Mouse (Mus musculus): ENCODE measurements around the gene Alms1. TPM values are rescaled to one million over a fixed set of nuclear protein-coding genes. Genes with fewer than 3 reads are reported as not detected.
"Not testable (repeated sequence)": the region's sequence is repeated elsewhere in the genome, so short reads cannot be mapped to it uniquely, and the experiment has no call there.

Alms1 gene
- polyA plus RNA-seq, 1 experiment from 2014 or later = 3.2 TPM

DNA sequence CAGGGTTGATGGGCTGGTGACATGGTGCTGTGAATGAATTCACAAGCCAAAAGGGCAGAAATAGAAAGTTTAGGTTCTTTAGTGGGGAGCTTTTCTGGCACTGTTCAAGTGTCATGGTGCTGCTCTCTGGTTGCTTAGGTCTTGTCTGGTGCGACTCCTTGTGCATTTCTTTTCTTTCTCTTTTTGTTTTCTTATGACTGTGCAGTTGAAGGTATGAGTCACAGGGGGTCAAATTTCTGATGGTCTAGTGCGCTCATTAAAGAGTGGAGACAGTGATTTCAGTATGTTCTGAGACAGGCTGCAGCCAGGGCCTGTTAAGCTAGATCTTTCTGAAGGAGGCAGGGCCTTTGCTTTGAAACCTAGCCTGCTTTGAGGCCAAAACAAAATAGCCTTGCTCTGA is 2.8 kb downstream of the Alms1 start:
- WGBS (ENCODE audit: insufficient replicate concordance) = 79% methylated on average over 2 of the region's 2 CpGs
- no peaks in the 10 kb centered on the region for H3K36me3 ChIP-seq
- no peaks in the 10 kb centered on the region for H3K27me3 ChIP-seq (replicated peaks)
- no peak overlapping the region for H3K27ac ChIP-seq
- no peak overlapping the region for H3K4me3 ChIP-seq
- H3K4me2 ChIP-seq = peak overlapping the region; percentile 90; the same call in 1 of the 2 replicates
- no peaks in the 10 kb centered on the region for H3K9me3 ChIP-seq (replicated peaks)
- ATAC-seq = no peak
- no peak overlapping the region for H3K9ac ChIP-seq
- H3K4me1 ChIP-seq = peaks cover 31% of the 10 kb centered on the region

- no peak for ATAC-seq
- Histone ChIP-seq H3K27ac (no peak overlapping the region), H3K9me3 (replicated peaks) (no peaks in the 10 kb centered on the region), H3K27me3 (replicated peaks) (no peaks in the 10 kb centered on the region), H3K4me2 (no peak overlapping the region), H3K4me3 (no peak overlapping the region), H3K4me1 (0 out of 2 replicates have a peak, but pooled peaks cover 9% of the 10 kb centered on the region), H3K36me3 (0 out of 2 replicates have a peak, but pooled peaks cover 5% of the 10 kb centered on the region), H3K9ac (no peak overlapping the region)
- 28% methylated on average over 1 of the region's 1 CpGs for WGBS (ENCODE audit: insufficient replicate concordance)
Measured at GRCm38 (mm10) chr6:85599310-85599709, 12.0 kb downstream of the Alms1 start.

GRCm38 (mm10) chr6:85610511-85610910 is 23.2 kb downstream of the Alms1 start:
- H3K27me3 ChIP-seq (replicated peaks) = no peaks in the 10 kb centered on the region
- no peak overlapping the region for H3K4me2 ChIP-seq
- WGBS (ENCODE audit: insufficient replicate concordance) = 73% methylated on average over 1 of the region's 1 CpGs
- no peak overlapping the region for H3K9ac ChIP-seq
- H3K36me3 ChIP-seq = peaks cover 59% of the 10 kb centered on the region
- H3K9me3 ChIP-seq (replicated peaks) = no peaks in the 10 kb centered on the region
- H3K4me3 ChIP-seq = no peak overlapping the region
- H3K27ac ChIP-seq = no peak overlapping the region
- ATAC-seq = no peak
- no peaks in the 10 kb centered on the region for H3K4me1 ChIP-seq

GRCm38 (mm10) chr6:85620826-85621225 is 33.5 kb downstream of the Alms1 start:
- 81% methylated on average over 4 of the region's 4 CpGs for WGBS (ENCODE audit: insufficient replicate concordance)
- Histone ChIP-seq H3K9me3 (replicated peaks) (no peaks in the 10 kb centered on the region), H3K36me3 (peaks cover 78% of the 10 kb centered on the region), H3K4me2 (no peak overlapping the region), H3K9ac (no peak overlapping the region), H3K4me1 (no peaks in the 10 kb centered on the region), H3K27ac (no peak overlapping the region), H3K4me3 (no peak overlapping the region), H3K27me3 (replicated peaks) (no peaks in the 10 kb centered on the region)
- ATAC-seq = no peak

- no peak overlapping the region for H3K9ac ChIP-seq
- H3K9me3 ChIP-seq (replicated peaks) = no peaks in the 10 kb centered on the region
- H3K4me1 ChIP-seq = no peaks in the 10 kb centered on the region
- H3K27ac ChIP-seq = no peak overlapping the region
- H3K27me3 ChIP-seq (replicated peaks) = no peaks in the 10 kb centered on the region
- 79% methylated on average over 5 of the region's 5 CpGs for WGBS (ENCODE audit: insufficient replicate concordance)
- ATAC-seq = no peak
- peaks cover 75% of the 10 kb centered on the region for H3K36me3 ChIP-seq
- no peak overlapping the region for H3K4me2 ChIP-seq
- H3K4me3 ChIP-seq = no peak overlapping the region
Measured at GRCm38 (mm10) chr6:85621600-85621999, 34.3 kb downstream of the Alms1 start.

- no peaks in the 10 kb centered on the region for H3K27me3 ChIP-seq (replicated peaks)
- no peak overlapping the region for H3K9ac ChIP-seq
- H3K4me3 ChIP-seq = no peak overlapping the region
- H3K4me2 ChIP-seq = no peak overlapping the region
- peaks cover 80% of the 10 kb centered on the region for H3K36me3 ChIP-seq
- WGBS (ENCODE audit: insufficient replicate concordance) = 89% methylated on average over 4 of the region's 4 CpGs
- no peak overlapping the region for H3K27ac ChIP-seq
- no peaks in the 10 kb centered on the region for H3K4me1 ChIP-seq
- H3K9me3 ChIP-seq (replicated peaks) = no peaks in the 10 kb centered on the region
- ATAC-seq = no peak
Measured at GRCm38 (mm10) chr6:85624511-85624910, 37.2 kb downstream of the Alms1 start.

DNA sequence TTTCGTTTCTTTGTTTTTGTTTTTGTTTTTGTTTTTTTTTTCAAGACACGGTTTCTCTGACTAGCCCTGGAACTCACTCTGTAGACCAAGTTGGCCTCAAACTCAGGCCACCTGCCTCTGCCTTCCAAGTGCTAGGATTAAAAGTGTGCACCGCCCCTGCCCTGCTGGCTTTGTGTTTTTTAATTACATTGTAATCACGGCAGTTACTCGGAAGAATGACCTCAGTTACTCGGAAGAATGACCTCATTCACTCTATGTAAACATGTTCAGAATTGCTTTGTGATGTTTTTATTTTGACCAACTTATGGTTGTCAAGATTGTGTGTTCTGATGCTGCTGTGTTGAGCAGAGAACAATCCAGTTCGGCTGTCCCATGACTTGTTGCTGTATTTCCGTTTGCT is 45.8 kb downstream of the Alms1 start:
- H3K9me3 ChIP-seq (replicated peaks) = no peaks in the 10 kb centered on the region
- H3K9ac ChIP-seq = no peak overlapping the region
- no peak overlapping the region for H3K27ac ChIP-seq
- ATAC-seq = no peak
- H3K4me2 ChIP-seq = no peak overlapping the region
- H3K4me3 ChIP-seq = no peak overlapping the region
- H3K36me3 ChIP-seq = peaks cover 28% of the 10 kb centered on the region
- no peaks in the 10 kb centered on the region for H3K4me1 ChIP-seq
- H3K27me3 ChIP-seq (replicated peaks) = no peaks in the 10 kb centered on the region
- WGBS (ENCODE audit: insufficient replicate concordance) = 78% methylated on average over 8 of the region's 8 CpGs

DNA sequence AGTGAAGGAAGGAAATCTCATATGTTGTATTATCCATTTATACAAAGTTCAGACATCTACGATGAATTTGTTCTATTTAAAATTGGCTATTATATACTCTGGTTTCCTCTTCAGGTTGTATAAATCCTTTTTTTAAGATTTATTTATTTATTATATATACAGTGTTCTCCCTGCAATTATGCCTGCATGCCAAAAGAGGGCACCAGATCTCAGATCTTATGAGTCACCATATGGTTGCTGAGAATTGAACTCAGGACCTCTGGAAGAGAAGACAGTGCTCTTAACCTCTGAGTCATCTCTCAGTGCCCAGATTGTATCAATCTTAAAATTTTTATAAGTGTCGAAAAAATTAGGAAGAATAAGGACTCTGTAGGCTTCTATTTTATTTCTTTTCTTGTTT is 65.9 kb downstream of the Alms1 start:
- H3K9ac ChIP-seq = no peak overlapping the region
- ATAC-seq = no peak
- H3K4me2 ChIP-seq = no peak overlapping the region
- H3K4me1 ChIP-seq = no peaks in the 10 kb centered on the region
- H3K27me3 ChIP-seq (replicated peaks) = no peaks in the 10 kb centered on the region
- no peaks in the 10 kb centered on the region for H3K9me3 ChIP-seq (replicated peaks)
- WGBS (ENCODE audit: insufficient replicate concordance) = 78% methylated on average over 2 of the region's 2 CpGs
- H3K36me3 ChIP-seq = peaks cover 23% of the 10 kb centered on the region
- no peak overlapping the region for H3K27ac ChIP-seq
- no peak overlapping the region for H3K4me3 ChIP-seq

DNA sequence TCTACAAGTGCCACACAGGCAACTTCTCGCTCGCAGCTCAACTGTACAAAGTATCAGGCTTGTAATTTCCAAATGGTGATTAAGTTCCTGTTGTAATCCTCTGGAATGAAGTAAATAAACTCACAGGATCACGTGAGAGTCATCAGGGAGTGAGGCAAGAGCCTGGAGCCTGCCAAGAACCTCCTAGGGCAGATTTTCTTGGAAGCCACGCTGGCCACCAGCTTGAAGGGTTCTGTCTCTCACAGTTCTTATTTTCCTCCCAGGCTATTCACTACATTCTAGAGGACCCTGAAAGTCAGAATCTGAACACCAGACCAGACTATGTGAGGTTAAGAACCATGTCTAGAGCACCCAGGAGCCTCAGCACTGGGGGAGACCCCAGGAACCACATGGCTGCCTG is 114.6 kb downstream of the Alms1 start:
- H3K4me3 ChIP-seq; H3K4me2 ChIP-seq; H3K9ac ChIP-seq; H3K27me3 ChIP-seq (replicated peaks); H3K36me3 ChIP-seq; H3K27ac ChIP-seq; H3K4me1 ChIP-seq; ATAC-seq; H3K9me3 ChIP-seq (replicated peaks): not testable (repeated sequence)
- WGBS (ENCODE audit: insufficient replicate concordance) = 77% methylated on average over 2 of the region's 4 CpGs

- H3K9ac ChIP-seq; H3K4me2 ChIP-seq; H3K27me3 ChIP-seq (replicated peaks); H3K9me3 ChIP-seq (replicated peaks); H3K4me3 ChIP-seq; H3K4me1 ChIP-seq; ATAC-seq; H3K27ac ChIP-seq; H3K36me3 ChIP-seq: not testable (repeated sequence)
- WGBS (ENCODE audit: insufficient replicate concordance) = 66% methylated on average over 5 of the region's 5 CpGs
Measured at GRCm38 (mm10) chr6:85709206-85709605, 121.9 kb downstream of the Alms1 start.

GRCm38 (mm10) chr6:85709607-85710006 is 122.3 kb downstream of the Alms1 start:
- not testable (repeated sequence) for H3K9ac ChIP-seq; H3K9me3 ChIP-seq (replicated peaks); H3K27ac ChIP-seq; H3K4me1 ChIP-seq; H3K4me3 ChIP-seq; H3K36me3 ChIP-seq; ATAC-seq; H3K4me2 ChIP-seq; H3K27me3 ChIP-seq (replicated peaks)
- 75% methylated on average over 1 of the region's 1 CpGs for WGBS (ENCODE audit: insufficient replicate concordance)

- not testable (repeated sequence) for H3K4me3 ChIP-seq; H3K36me3 ChIP-seq; H3K4me2 ChIP-seq; H3K9ac ChIP-seq; H3K27me3 ChIP-seq (replicated peaks); ATAC-seq; H3K9me3 ChIP-seq (replicated peaks); H3K27ac ChIP-seq; H3K4me1 ChIP-seq
- 62% methylated on average over 10 of the region's 10 CpGs for WGBS (ENCODE audit: insufficient replicate concordance)
Measured at GRCm38 (mm10) chr6:85713105-85713504, 125.8 kb downstream of the Alms1 start, which contains the start of gene Nat8f7. Gene Nat8f7, minus strand, starts transcription at chr6:85713205.
